Mouse (Mus musculus) liver, postnatal 0 days (tissue): ENCODE data around the gene Tesc.

Experiments
- CTCF ChIP-seq: sonication (generic); IDR thresholded peaks from 2 replicates; pipeline ENCODE4 v1.5.1; 2016; ENCODE audit warnings: antibody characterized with exemption, low read depth
- EP300 ChIP-seq: IDR thresholded peaks from 2 replicates; pipeline ENCODE4 v1.6.1; 2016; ENCODE audit warnings: antibody characterized with exemption, low read depth, mild to moderate bottlenecking

DNA sequence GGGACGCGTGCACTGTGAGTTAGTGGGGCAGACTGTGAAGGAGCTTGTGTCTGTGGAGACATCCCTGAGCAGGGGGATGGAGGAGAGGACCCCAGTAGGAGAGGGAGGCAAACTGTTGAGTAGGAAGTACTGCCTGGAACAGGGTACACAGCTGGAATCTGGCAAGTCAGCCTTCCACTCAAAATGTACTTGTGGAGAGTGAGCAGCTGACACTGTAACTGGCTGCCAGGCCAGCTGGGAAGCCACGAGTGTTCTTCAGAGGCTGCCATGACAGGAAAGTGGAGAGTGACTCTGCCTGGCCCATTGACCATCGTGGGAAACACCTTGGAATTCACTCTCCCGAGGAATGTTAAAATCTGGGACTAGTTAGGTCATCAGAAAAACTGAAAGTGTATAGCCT is 45.6 kb upstream of the Tesc start:
- TF ChIP-seq CTCF (no peak), EP300 (no peak)
